Mouse (Mus musculus) heart, adult 2 months (tissue): ENCODE results near the gene Zfp788. TPM values are rescaled to one million over a fixed set of nuclear protein-coding genes. Genes with fewer than 3 reads are reported as not detected.
"Not testable (repeated sequence)": the region's sequence is repeated elsewhere in the genome, so short reads cannot be mapped to it uniquely, and the experiment has no call there.

Source experiments
- DNase-seq, 2 experiments: peaks; one replicate each; pipeline ENCODE4 v3.0.0; 2021
- H3K27ac ChIP-seq: fragments of 200-600 bp; 2 replicates; pipeline ENCODE4 v1.8.1; 2022
- H3K27me3 ChIP-seq: fragments of 200-500 bp; 2 replicates; pipeline ENCODE4 v1.6.1; 2012; ENCODE audit warnings: mild to moderate bottlenecking, low read length, inconsistent platforms, mixed read lengths; ENCODE audit not compliant: control insufficient read depth, insufficient read depth
- H3K36me3 ChIP-seq: fragments of 200-500 bp; 2 replicates; pipeline ENCODE4 v1.6.1; 2012; ENCODE audit warnings: low read length, inconsistent platforms; ENCODE audit not compliant: control insufficient read depth, insufficient read depth
- H3K4me1 ChIP-seq: fragments of 200-500 bp; 2 replicates; pipeline ENCODE4 v1.6.1; 2011; ENCODE audit warnings: low read length; ENCODE audit not compliant: control insufficient read depth, insufficient read depth
- H3K4me3 ChIP-seq: fragments of 200-600 bp; 2 replicates; pipeline ENCODE4 v1.8.1; 2022
- H3K79me2 ChIP-seq: fragments of 200-500 bp; replicated peaks from 2 replicates; pipeline ENCODE4 v1.6.1; 2012; ENCODE audit warnings: mild to moderate bottlenecking, inconsistent platforms, low read length, moderate library complexity, mixed read lengths; ENCODE audit not compliant: control insufficient read depth, insufficient read depth
- H3K9ac ChIP-seq: fragments of 200-500 bp; 2 replicates; pipeline ENCODE4 v1.6.1; 2012; ENCODE audit warnings: low read depth, mild to moderate bottlenecking, control low read depth, inconsistent platforms, low read length, mixed read lengths
- CTCF ChIP-seq: fragments of 200-600 bp; IDR thresholded peaks from 2 replicates; pipeline ENCODE4 v1.8.1; 2022; ENCODE audit warnings: antibody characterized with exemption, mild to moderate bottlenecking, moderate library complexity
- EP300 ChIP-seq: fragments of 200-500 bp; IDR thresholded peaks from 2 replicates; pipeline ENCODE4 v1.6.1; 2011; ENCODE audit warnings: low read depth, low read length, control low read depth; ENCODE audit not compliant: insufficient read depth
- POLR2A ChIP-seq: fragments of 200-500 bp; IDR thresholded peaks from 2 replicates; pipeline ENCODE4 v1.6.1; 2011; ENCODE audit warnings: mild to moderate bottlenecking, low read depth, low read length, control low read depth; ENCODE audit not compliant: insufficient read depth
- WGBS: fragments of 180-500 bp; shearing (Covaris S2); methylation state at CpG from one replicate; pipeline ENCODE4 v1.1.7; 2018; 5-methylcytosine and 5-hydroxymethylcytosine counted together
- intact Hi-C: fragments of 180-260 bp; cut with DNase I; formaldehyde crosslinking; loops from one replicate; pipeline ENCODE4 v1.15.1; 2025
- long read RNA-seq: library from polyadenylated mRNA; stranded (forward); transcript quantifications from one replicate; pipeline ENCODE4 v2.0.0, GENCODE M21; 2021
- polyA plus RNA-seq: library from polyadenylated mRNA; depleted of rRNA; stranded (reverse); fragments of >200 nt; gene quantifications from 2 replicates; pipeline ENCODE4 v1.2.3, GENCODE M21; 2012; rRNA removed
- total RNA-seq, 2 experiments: library from RNA; stranded (reverse); gene quantifications; 2 replicates each; pipeline ENCODE4 v1.2.3; 2021

The Zfp788 gene
- total RNA-seq (10 to 100 TPM in 1 of 2 experiments, 1 to 10 TPM in 1; 8.5 to 10.4 TPM), polyA plus RNA-seq (0.90 and 2.3 TPM in 2 replicates)
- long read RNA-seq, partial matches to known transcripts = 0 of 4 reads
- long read RNA-seq, other reads (novel, unspliced or antisense) = 3 of 4 reads

DNA sequence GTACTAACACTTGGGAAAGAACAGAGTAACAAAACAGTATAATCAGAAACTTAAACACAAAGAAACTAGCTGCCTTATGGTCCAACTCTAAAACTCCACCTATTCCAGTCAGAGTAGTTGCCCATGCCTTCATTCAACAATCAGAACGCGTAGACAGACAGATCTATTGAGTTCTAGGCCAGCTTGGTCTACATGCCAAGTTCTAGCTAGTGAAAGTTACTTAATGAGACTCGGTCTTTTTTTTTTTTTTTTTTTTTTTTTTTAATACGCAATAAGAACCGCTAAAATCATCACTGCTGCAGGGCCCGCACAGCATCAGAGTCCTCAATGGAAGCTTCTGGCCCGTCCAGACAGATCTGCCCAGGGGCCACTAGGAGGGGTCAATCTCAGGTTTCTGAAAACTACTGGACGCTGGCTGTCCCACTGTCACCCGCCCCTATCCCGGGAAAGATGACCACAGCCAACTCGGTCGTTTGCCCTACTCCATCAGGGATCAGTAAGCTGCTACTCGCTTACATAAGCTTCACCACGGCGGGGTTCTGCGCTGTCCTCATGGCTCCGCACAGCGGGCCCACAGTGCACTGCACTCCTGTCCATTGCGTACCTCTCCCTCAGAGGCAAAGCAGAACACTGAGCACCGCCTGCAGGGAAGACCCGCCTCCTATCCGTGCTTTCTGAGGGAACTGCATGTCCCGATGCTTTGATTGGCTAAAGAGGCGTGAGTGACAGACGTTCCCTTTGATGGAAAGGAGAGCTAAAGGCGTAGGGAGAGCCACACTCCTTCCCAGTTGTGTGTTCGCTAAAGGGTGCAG, at the start of gene Zfp788:
Gene Zfp788, plus strand, starts transcription at position 795 of the 812 bp plus-strand sequence.
- TF ChIP-seq POLR2A (peak; percentile 93), CTCF (peak; percentile 86), EP300 (peak; percentile 88)
- Histone ChIP-seq H3K9ac (peak within 1 kb of the TSS; percentile 84), H3K4me3 (peak within 1 kb of the TSS; percentile 85), H3K27ac (peak within 1 kb of the TSS; percentile 89), H3K36me3 (peaks cover 4% of the 10 kb centered on the region), H3K79me2 (no peaks in the 10 kb centered on the region), H3K27me3 (no peaks in the 10 kb centered on the region), H3K4me1 (no peaks in the 10 kb centered on the region)
- 2% methylated on average over 27 of the region's 27 CpGs for WGBS
- intact Hi-C loops = loop anchor here (2.0 to 10.0 kb wide), 4 partner anchors 35 to 1672 kb away; partner anchors contain the start of genes 2610021A01Rik, AI987944, AW146154 and Gm20449
- DNase-seq = peak; percentile 89 to 96

DNA sequence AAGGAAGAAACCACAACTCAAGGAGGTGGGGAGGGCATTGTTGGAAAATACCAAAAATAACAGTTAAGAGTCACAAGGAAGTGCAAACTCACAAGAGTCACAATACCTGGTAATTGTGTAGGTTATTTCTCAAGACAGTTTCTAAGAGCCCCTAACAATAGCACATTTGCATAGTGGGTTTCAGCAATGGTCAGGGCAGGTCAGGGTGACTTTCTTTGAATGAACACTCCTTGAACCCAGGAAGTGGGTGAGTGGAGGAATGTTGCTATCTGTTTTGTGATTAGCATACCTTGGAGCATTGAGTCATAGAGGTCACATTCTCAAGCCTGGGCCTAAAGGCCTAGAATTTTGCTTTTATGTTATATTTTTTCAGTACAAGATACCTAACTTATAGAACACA, 45.2 kb upstream of the Zfp788 start:
- H3K36me3 ChIP-seq, H3K27ac ChIP-seq, H3K79me2 ChIP-seq, H3K9ac ChIP-seq, DNase-seq, H3K27me3 ChIP-seq, H3K4me1 ChIP-seq, H3K4me3 ChIP-seq, intact Hi-C loops: not testable (repeated sequence)

DNA sequence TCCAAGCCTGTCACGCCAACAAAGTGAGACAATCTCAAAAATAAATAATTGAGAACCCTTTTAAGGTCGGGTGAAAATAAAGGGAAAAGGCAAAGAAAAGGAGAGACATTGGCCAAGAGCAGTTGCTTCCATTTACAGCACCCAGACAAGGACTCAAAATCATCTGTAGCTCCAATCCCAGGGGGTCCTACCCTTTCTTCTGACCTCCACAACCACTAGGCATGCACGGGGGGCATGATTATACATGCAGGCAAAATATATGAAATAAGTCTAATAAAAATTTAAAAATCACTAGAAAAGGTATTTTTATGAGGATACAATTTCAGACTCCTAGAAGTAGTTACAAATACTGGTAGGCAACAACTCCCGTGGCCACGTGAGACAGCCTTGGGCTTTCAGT, 34.4 kb upstream of the Zfp788 start:
- Histone ChIP-seq H3K27me3 (no peaks in the 10 kb centered on the region), H3K9ac (peak overlapping the region; percentile 50), H3K4me3 (peak overlapping the region; percentile 72), H3K27ac (peak overlapping the region; percentile 66), H3K36me3 (no peaks in the 10 kb centered on the region), H3K4me1 (no peaks in the 10 kb centered on the region; the same call in 1 of the 2 replicates), H3K79me2 (no peaks in the 10 kb centered on the region)
- no peak for DNase-seq
- TF ChIP-seq CTCF (no peak), POLR2A (no peak), EP300 (no peak)
- intact Hi-C loops = loop anchor here (2.0 to 5.0 kb wide), 3 partner anchors 34 to 204 kb away; partner anchors contain the start of gene Zfp788
- 49% methylated on average over 5 of the region's 5 CpGs for WGBS

DNA sequence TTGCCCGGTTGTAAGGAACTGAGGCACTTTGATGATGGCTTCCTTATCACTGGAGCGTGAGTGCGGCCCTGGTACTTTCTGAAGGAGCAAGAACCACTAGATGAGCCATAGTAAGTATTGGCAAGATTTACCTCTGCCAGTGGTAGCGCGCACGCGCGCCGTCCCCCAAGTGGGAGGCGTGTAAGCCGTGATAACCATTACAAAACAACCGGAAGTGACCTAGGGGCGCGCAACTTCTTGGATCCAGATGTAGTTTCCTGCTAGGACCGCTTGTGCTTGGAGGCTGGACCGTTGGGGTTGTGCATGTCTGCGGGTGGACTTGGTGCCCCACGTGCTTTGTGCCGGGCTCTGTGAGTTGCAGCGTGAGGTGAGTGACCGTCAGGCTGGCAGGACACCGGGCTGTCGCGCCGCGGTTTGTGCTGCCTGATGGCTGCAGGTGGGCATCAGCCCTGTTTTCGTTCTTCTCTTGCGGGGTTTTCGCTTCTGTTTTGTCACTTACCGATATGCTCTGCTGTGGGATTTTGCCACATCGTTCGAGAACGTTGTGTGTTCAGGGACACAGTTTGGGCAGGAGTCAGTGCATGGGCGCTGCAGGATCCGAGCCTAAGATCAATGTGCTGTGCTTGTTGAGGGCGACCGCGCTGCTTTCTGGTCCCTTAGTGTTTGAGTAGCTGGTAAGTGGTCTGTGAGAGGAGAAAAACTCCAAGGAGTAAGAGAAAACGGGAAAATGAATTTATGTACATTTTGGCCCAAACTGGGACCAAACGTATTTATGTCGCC, 33.8 kb upstream of the Zfp788 start, which contains the start of gene 2610021A01Rik:
Gene 2610021A01Rik, plus strand, starts transcription at position 197 of the 780 bp plus-strand sequence.
- 0 out of 2 replicates have a peak, but pooled peaks have one; percentile 36 for TF ChIP-seq EP300
- TF ChIP-seq CTCF = 0 out of 2 replicates have a peak, but pooled peaks have one; percentile 11
- TF ChIP-seq POLR2A = peak; percentile 57; the same call in 1 of the 2 replicates
- Histone ChIP-seq H3K27me3 (no peaks in the 10 kb centered on the region), H3K79me2 (no peaks in the 10 kb centered on the region), H3K9ac (peak within 1 kb of the TSS; percentile 84), H3K36me3 (no peaks in the 10 kb centered on the region), H3K4me1 (no peaks in the 10 kb centered on the region; the same call in 1 of the 2 replicates), H3K27ac (peak within 1 kb of the TSS; percentile 66), H3K4me3 (peak within 1 kb of the TSS; percentile 72)
- peak; percentile 86 to 92 for DNase-seq
- under 1% methylated on average over 41 of the region's 41 CpGs for WGBS
- intact Hi-C loops = loop anchor here (2.0 to 5.0 kb wide), 3 partner anchors 33 to 204 kb away; partner anchors contain the start of gene Zfp788

DNA sequence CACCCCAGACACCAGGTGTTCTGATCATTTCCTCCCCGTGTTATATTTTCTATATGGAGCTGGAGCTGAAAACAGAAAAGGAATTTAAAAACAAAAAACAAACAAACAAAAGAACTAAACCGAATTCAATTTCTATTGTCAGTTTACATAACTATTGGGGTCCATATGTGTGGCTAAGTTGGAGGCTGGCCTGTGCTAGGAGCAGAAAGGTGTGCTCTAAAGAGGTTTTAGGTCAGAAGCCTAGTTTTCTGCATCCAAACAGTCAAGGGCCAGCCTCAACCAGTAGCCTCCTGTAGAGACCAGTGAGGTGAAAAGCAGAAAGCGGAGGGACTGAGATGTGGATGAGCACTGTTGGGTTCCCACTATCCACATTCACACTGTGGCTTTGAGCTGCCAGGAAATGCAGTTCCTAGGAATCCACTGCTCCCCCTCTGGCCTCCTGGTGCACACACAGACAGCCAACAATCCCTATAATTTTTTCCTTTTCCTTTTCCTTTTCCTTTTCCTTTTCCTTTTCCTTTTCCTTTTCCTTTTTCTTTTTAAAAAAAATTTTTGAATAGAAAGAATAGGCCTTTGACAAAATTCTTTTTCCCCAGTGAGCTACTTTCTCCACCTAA, 33.0 kb upstream of the Zfp788 start:
- peak overlapping the region; percentile 84; the same call in 1 of the 2 replicates for H3K9ac ChIP-seq
- 23% methylated on average over 3 of the region's 3 CpGs for WGBS
- H3K36me3 ChIP-seq = no peaks in the 10 kb centered on the region
- H3K4me1 ChIP-seq = no peaks in the 10 kb centered on the region; the same call in 1 of the 2 replicates
- TF ChIP-seq POLR2A = no peak
- TF ChIP-seq EP300 = no peak
- no peak for TF ChIP-seq CTCF
- no peaks in the 10 kb centered on the region for H3K27me3 ChIP-seq
- H3K27ac ChIP-seq = no peak overlapping the region; the same call in 1 of the 2 replicates
- H3K79me2 ChIP-seq = no peaks in the 10 kb centered on the region
- intact Hi-C loops = loop anchor here (2.0 to 5.0 kb wide), 3 partner anchors 32 to 205 kb away; partner anchors contain the start of gene Zfp788
- peak overlapping the region; percentile 72 for H3K4me3 ChIP-seq
- no peak for DNase-seq
